Mouse (Mus musculus) hindbrain, embryonic 16.5 days (tissue): ENCODE measurements at regions not wholly inside any gene's neighbourhood (a gene's known extent, or its start where the extent isn't known, plus 50 kb on each side); places are given as distances from the start of the nearest gene placed in this dataset.

Experiments
- ATAC-seq: fragments of 200-750 bp; cut with Nextera tagmentation; 2 replicates; pipeline ENCODE4 v1.8.0; 2017; ENCODE audit warnings: moderate TSS enrichment, moderate library complexity
- H3K27ac ChIP-seq: fragments of 300-500 bp; sonication (generic); 2 replicates; pipeline ENCODE4 v1.5.1; 2014; ENCODE audit warnings: low read depth, mild to moderate bottlenecking, control low read depth, low read length, moderate library complexity
- H3K27me3 ChIP-seq: fragments of 300-500 bp; sonication (generic); replicated peaks from 2 replicates; pipeline ENCODE4 v1.6.1; 2014; ENCODE audit warnings: low read length; ENCODE audit not compliant: control insufficient read depth, insufficient read depth
- H3K36me3 ChIP-seq: fragments of 300-500 bp; sonication (generic); 2 replicates; pipeline ENCODE4 v1.6.1; 2014; ENCODE audit warnings: mild to moderate bottlenecking, low read length, moderate library complexity, mixed read lengths; ENCODE audit not compliant: control insufficient read depth, insufficient read depth
- H3K4me1 ChIP-seq: fragments of 300-500 bp; sonication (generic); 2 replicates; pipeline ENCODE4 v1.6.1; 2014; ENCODE audit warnings: low read depth, low read length; ENCODE audit not compliant: control insufficient read depth, insufficient read depth
- H3K4me2 ChIP-seq: fragments of 300-500 bp; sonication (generic); 2 replicates; pipeline ENCODE4 v1.6.1; 2014; ENCODE audit warnings: mild to moderate bottlenecking, low read length, control low read depth, moderate library complexity
- H3K4me3 ChIP-seq: fragments of 300-500 bp; sonication (generic); 2 replicates; pipeline ENCODE4 v1.5.1; 2014; ENCODE audit warnings: mild to moderate bottlenecking, low read length, control low read depth, moderate library complexity
- H3K9ac ChIP-seq: fragments of 300-500 bp; sonication (generic); 2 replicates; pipeline ENCODE4 v1.6.1; 2014; ENCODE audit warnings: low read depth, mild to moderate bottlenecking, control low read depth, low read length, moderate library complexity
- H3K9me3 ChIP-seq: fragments of 300-500 bp; sonication (generic); 2 replicates; pipeline ENCODE4 v1.6.1; 2014; ENCODE audit warnings: mild to moderate bottlenecking, low read length, moderate library complexity; ENCODE audit not compliant: control insufficient read depth
- WGBS: fragments of 180-500 bp; shearing (Covaris S2); extraction: QIAGEN DNeasy Blood & Tissue Kit; methylation state at CpG from one replicate; pipeline ENCODE4 v1.1.7; 2014; 5-methylcytosine and 5-hydroxymethylcytosine counted together

DNA sequence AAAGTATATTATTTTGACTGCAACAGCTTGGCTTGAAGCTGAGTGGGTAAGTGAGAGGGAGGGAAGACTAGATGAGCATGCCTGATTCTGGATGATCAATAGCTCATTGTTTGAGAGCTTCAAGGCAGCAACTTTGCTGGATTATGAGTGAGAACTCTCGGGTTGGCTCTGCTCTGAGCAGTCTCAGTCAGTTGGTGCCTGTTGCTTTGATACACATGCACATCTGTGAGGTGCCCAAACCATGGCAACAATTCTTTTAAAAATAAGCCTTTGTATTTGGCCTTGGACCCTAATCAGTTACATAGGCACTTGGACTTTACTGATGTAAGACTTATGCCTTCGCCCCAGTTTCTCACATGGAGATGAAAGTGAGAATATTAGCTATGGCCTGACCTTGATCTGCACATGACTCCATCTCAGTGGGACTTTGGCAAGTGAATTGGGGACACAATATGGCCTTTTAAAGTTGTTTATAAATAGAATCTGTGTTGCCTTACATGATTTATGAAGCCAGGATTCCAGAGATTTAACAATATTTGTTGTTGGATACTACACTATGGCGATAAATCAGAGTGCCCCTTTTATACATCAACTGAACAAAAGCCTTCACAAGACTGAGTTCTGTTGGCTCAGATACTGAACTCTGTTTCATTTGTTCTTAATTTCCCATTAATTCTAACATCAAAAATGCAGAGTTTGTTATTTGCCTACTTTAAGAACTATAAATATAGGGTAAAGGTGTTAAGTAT is 652.6 kb upstream of the Lrrn3 start:
- Histone ChIP-seq H3K9me3 (no peaks in the 10 kb centered on the region), H3K36me3 (no peaks in the 10 kb centered on the region), H3K9ac (no peak overlapping the region), H3K4me3 (no peak overlapping the region), H3K4me2 (no peak overlapping the region), H3K4me1 (no peaks in the 10 kb centered on the region; the same call in 1 of the 2 replicates), H3K27me3 (no peaks in the 10 kb centered on the region), H3K27ac (no peak overlapping the region; the same call in 1 of the 2 replicates)
- 28% methylated on average over 3 of the region's 3 CpGs for WGBS
- peak; percentile 95 for ATAC-seq

DNA sequence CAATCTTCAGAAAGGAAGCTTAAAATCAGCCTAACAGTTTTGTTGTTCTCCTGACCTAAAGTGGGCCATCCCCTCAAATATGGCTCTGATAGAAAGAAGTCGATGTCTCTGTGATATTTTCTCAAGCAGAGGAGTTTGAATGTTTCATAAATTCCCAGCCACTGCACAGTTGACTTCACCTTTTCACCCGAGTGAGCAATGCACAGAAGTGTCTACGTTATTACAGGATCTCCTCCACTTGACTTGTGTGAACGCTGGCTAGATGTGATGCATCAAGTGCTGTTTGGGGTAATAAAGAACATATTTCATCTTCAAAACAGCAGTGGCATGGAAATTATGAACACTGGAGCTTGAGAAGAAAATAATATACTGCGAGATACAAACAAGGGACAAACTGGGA is 651.9 kb upstream of the Lrrn3 start:
- peak; percentile 71; the same call in 1 of the 2 replicates for ATAC-seq
- no peaks in the 10 kb centered on the region; the same call in 1 of the 2 replicates for H3K4me1 ChIP-seq
- H3K27me3 ChIP-seq, result no peaks in the 10 kb centered on the region
- no peaks in the 10 kb centered on the region for H3K9me3 ChIP-seq
- H3K36me3 ChIP-seq, result no peaks in the 10 kb centered on the region
- 32% methylated on average over 5 of the region's 5 CpGs for WGBS
- no peak overlapping the region for H3K9ac ChIP-seq
- H3K4me2 ChIP-seq, result no peak overlapping the region
- H3K4me3 ChIP-seq, result no peak overlapping the region
- peak overlapping the region; percentile 66 for H3K27ac ChIP-seq

DNA sequence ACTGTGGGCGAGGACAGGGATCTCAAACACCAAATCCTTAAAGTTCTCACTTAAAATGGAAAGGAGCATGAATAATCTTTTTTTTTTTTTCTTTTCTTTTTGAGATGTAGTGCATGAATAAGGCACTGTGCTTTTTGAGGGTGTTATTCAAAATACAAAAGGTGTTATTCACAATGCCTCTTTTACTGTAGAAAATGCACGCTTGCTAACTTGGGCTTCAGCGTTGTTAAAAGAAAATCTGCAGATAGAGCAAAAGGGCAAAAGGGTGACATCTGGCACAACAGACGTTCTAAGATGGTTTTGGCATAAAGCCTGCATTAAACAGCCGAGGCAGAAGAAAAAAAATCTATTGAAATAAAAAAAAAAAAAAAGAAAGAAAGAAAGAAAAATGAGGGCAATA is 651.5 kb upstream of the Lrrn3 start:
- Histone ChIP-seq H3K4me2 (no peak overlapping the region), H3K4me1 (no peaks in the 10 kb centered on the region; the same call in 1 of the 2 replicates), H3K4me3 (no peak overlapping the region), H3K9me3 (no peaks in the 10 kb centered on the region), H3K27me3 (no peaks in the 10 kb centered on the region), H3K36me3 (no peaks in the 10 kb centered on the region), H3K27ac (peak overlapping the region; percentile 66; the same call in 1 of the 2 replicates), H3K9ac (no peak overlapping the region)
- 25% methylated on average over 5 of the region's 5 CpGs for WGBS
- peak; percentile 40; the same call in 1 of the 2 replicates for ATAC-seq

DNA sequence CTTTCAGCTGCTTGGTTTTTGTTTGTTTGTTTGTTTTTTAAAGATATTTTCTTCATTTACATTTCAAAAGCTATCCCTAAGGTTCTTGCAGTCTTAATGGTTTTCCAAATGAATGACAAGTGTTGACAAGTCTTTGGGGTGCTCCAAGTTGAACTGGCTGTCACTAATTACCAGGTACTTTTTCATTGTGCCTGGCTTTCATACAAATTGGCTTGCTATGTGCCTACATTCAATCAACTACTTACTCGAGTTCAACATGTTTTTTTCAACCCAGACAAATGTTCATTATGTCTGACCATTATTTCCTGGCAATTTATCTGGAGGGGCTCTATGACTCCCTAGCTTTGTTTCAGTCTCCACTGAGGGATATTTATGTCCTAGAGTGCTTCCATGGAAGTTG is 614.0 kb upstream of the Lrrn3 start:
- Histone ChIP-seq H3K4me1 (no peaks in the 10 kb centered on the region), H3K27me3 (no peaks in the 10 kb centered on the region), H3K27ac (no peak overlapping the region), H3K4me2 (no peak overlapping the region), H3K9me3 (no peaks in the 10 kb centered on the region), H3K36me3 (no peaks in the 10 kb centered on the region), H3K4me3 (no peak overlapping the region), H3K9ac (no peak overlapping the region)
- WGBS, result 38% methylated on average over 1 of the region's 1 CpGs
- no peak for ATAC-seq

DNA sequence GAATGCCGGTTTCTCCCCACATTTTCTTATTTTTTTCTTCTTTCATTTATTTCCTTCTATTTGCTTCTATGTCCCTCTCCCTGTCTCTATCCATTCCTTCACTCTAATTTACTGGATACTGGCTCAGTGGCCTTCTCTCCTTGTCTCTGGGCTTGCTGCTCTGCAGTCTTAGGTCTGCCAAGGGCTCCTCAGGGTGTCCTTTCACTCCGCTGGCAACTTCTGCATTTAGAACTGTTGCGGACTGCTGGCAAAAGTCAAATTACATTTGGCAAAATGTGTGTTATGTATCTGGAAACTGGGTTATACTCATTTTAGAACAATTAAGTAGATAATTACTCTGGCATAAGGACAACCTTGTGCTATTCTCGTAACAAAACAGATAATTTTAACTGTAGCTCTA is 584.2 kb upstream of the Lrrn3 start:
- Histone ChIP-seq H3K9ac (no peak overlapping the region), H3K4me3 (no peak overlapping the region), H3K27me3 (no peaks in the 10 kb centered on the region), H3K4me2 (no peak overlapping the region), H3K27ac (no peak overlapping the region), H3K4me1 (no peaks in the 10 kb centered on the region), H3K36me3 (no peaks in the 10 kb centered on the region), H3K9me3 (no peaks in the 10 kb centered on the region)
- 65% methylated on average over 4 of the region's 4 CpGs for WGBS
- ATAC-seq, result peak; percentile 61

DNA sequence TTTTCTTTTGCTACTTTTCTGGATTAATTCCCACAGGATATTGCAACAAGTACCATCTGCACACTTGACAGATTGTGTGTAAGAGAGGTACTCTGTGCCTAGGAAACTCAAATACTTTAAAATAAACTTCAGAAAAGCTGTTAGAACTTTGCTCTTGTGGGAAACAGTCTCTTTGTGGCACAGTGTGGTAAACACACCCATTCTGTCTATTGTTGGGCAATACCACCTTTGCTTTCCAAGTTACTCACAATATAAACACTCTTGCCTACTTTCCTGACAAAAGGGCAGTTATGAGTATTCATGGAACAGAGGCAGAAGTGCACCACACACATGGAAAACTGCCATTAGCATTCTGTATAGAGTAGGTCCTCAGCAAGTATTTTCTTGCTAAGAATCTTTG is 577.5 kb upstream of the Lrrn3 start:
- Histone ChIP-seq H3K9me3 (no peaks in the 10 kb centered on the region), H3K27me3 (no peaks in the 10 kb centered on the region), H3K27ac (no peak overlapping the region), H3K4me2 (no peak overlapping the region), H3K4me1 (no peaks in the 10 kb centered on the region), H3K4me3 (no peak overlapping the region), H3K36me3 (no peaks in the 10 kb centered on the region), H3K9ac (no peak overlapping the region)
- ATAC-seq, result no peak

DNA sequence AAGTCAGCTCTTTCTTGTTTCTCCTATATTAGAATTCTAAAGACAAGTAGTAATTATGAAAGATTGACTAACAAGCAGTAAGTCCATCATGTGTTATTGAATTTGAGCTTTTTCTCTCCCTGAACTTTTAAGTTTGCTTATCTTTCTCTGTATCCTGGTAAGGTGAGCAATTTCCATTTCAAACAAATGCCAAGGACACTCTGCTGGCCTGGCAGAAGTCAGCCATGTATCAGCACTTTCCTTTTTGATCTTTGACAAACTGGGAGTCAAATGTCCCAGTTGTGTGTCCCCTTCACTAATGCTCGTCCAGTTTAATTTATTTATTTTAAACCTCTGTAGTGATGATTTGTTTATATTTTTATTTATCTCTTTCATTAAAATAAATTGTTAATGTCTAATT is 562.8 kb upstream of the Lrrn3 start:
- Histone ChIP-seq H3K27ac (no peak overlapping the region), H3K9me3 (no peaks in the 10 kb centered on the region), H3K9ac (no peak overlapping the region), H3K36me3 (no peaks in the 10 kb centered on the region), H3K27me3 (no peaks in the 10 kb centered on the region), H3K4me1 (no peaks in the 10 kb centered on the region), H3K4me3 (no peak overlapping the region), H3K4me2 (no peak overlapping the region)
- WGBS, result 71% methylated on average over 1 of the region's 1 CpGs
- no peak for ATAC-seq

DNA sequence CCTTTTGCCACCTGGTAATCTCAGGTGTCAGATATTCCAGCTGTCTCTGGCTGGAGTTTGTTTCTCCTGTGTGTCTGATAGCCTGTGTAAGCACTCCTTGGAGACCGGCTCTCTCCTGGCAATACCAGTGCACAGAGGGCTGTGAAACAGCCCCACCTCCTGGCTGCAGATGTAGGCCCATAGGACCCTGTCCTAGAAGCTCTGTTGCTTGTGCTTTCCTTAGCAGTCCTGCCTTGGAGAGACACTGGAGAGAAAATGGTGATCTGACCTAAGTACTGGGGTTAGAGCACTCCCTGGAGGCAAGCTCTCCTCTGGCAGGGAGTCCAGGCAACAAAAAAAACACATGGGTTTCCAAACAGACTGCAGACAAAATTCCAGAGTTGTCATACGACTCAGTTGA is 541.6 kb upstream of the Lrrn3 start:
- H3K9me3 ChIP-seq, result no peaks in the 10 kb centered on the region
- H3K4me3 ChIP-seq, result no peak overlapping the region
- H3K4me1 ChIP-seq, result no peaks in the 10 kb centered on the region
- no peaks in the 10 kb centered on the region for H3K27me3 ChIP-seq
- no peak for ATAC-seq
- no peak overlapping the region for H3K9ac ChIP-seq
- H3K4me2 ChIP-seq, result no peak overlapping the region
- WGBS, result 77% methylated on average over 2 of the region's 2 CpGs
- no peak overlapping the region for H3K27ac ChIP-seq
- no peaks in the 10 kb centered on the region for H3K36me3 ChIP-seq

DNA sequence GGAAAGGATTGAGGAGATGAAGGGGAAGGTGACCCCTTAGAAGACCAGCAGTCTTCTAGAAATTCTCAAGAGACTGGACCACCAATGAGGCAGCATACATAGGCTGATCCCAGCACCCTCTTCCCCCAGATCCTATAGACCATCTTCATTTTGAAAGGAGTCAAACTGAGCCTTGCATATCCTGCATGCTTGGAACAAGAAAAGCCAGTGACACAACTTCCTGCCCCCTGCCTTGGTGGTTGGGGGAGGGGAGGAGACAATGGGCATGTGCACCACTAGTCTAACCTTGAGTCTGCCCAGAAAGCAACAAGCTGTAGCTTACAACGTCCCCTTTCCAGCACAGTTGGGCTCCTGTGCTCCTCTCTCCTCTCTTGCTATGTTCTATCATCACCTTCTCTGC is 531.3 kb upstream of the Lrrn3 start:
- Histone ChIP-seq H3K4me3 (no peak overlapping the region), H3K27me3 (no peaks in the 10 kb centered on the region), H3K4me1 (no peaks in the 10 kb centered on the region), H3K36me3 (no peaks in the 10 kb centered on the region), H3K9ac (no peak overlapping the region), H3K9me3 (no peaks in the 10 kb centered on the region), H3K4me2 (no peak overlapping the region), H3K27ac (no peak overlapping the region)
- ATAC-seq, result no peak
- WGBS, result 70% methylated on average over 1 of the region's 1 CpGs
